12 mouse cellular contexts compared by ENCODE assay signal in genomic region chr19:5892735-5893134, GRCm38 (mm10). TPM values are rescaled to one million over a fixed set of nuclear protein-coding genes. Genes with fewer than 3 reads are reported as not detected.
DNase-seq lines count a peak whose midpoint lies in the region; ATAC-seq and TF ChIP-seq lines count a peak whose summit lies in the region.
"Had no signal": no experiment of that assay in that cellular context is flagged by ENCODE, and none has a peak within 500 bp of the region (broad histone marks: within the 10 kb centered on the region; RNA-seq: fewer than 3 reads in every experiment).

No protein-coding gene starts in this region.

- no peaks in the 10 kb centered on the region for H3K27me3 ChIP-seq in liver, embryonic 11.5 days (replicated peaks; ENCODE audit: control insufficient read depth, insufficient read depth, low read length)
- peaks cover 9% of the 10 kb centered on the region for H3K27me3 ChIP-seq in liver, postnatal 0 days (ENCODE audit: insufficient read depth, low read length)
- no peaks in the 10 kb centered on the region for H3K27me3 ChIP-seq in forebrain, embryonic 12.5 days
- no peaks in the 10 kb centered on the region for H3K27me3 ChIP-seq in limb, embryonic 12.5 days
- no peaks in the 10 kb centered on the region for H3K27me3 ChIP-seq in neural tube, embryonic 14.5 days (ENCODE audit: control insufficient read depth, insufficient read depth, low read length)

- H3K27ac ChIP-seq in liver, embryonic 11.5 days (ENCODE audit: low read depth, low read length): no peak overlapping the region
- H3K27ac ChIP-seq in liver, postnatal 0 days (ENCODE audit: low read depth): no peak overlapping the region
- no peak overlapping the region for H3K27ac ChIP-seq in forebrain, embryonic 12.5 days
- H3K27ac ChIP-seq in limb, embryonic 12.5 days: no peak overlapping the region
- no peak overlapping the region for H3K27ac ChIP-seq in neural tube, embryonic 14.5 days (ENCODE audit: low read depth, low read length)
- H3K27ac ChIP-seq: gastrocnemius, adult 2 months had no signal

- no peak for TF ChIP-seq EP300 in liver, postnatal 0 days (IDR thresholded peaks at IDR 0.05; ENCODE audit: low read depth)

- peak overlapping the region; percentile 92 for H3K4me2 ChIP-seq in liver, embryonic 11.5 days
- no peak overlapping the region; the same call in 1 of the 2 replicates for H3K4me2 ChIP-seq in liver, postnatal 0 days (ENCODE audit: low read depth, low read length)
- peak overlapping the region; percentile 80 for H3K4me2 ChIP-seq in forebrain, embryonic 12.5 days
- H3K4me2 ChIP-seq in limb, embryonic 12.5 days: peak overlapping the region; percentile 92
- H3K4me2 ChIP-seq in neural tube, embryonic 14.5 days (ENCODE audit: low read depth, low read length): peak overlapping the region; percentile 90

- no peak for ATAC-seq in liver, embryonic 11.5 days (replicated peaks; ENCODE audit: low FRiP score)
- ATAC-seq in liver, postnatal 0 days: no peak
- no peak for ATAC-seq in forebrain, embryonic 12.5 days (ENCODE audit: low FRiP score)
- no peak for ATAC-seq in limb, embryonic 12.5 days (ENCODE audit: insufficient number of reproducible peaks, insufficient read depth, low FRiP score, low TSS enrichment, low read depth)
- no peak for ATAC-seq in neural tube, embryonic 14.5 days (ENCODE audit: low read depth)

- WGBS in liver, embryonic 11.5 days: 89% methylated on average over 13 of the region's 13 CpGs
- 93% methylated on average over 13 of the region's 13 CpGs for WGBS in liver, postnatal 0 days (ENCODE audit: insufficient replicate concordance)
- WGBS in forebrain, embryonic 12.5 days: 91% methylated on average over 13 of the region's 13 CpGs
- 96% methylated on average over 13 of the region's 13 CpGs for WGBS in limb, embryonic 12.5 days
- 94% methylated on average over 13 of the region's 13 CpGs for WGBS in neural tube, embryonic 14.5 days

- H3K4me3 ChIP-seq in liver, embryonic 11.5 days (ENCODE audit: low read depth, low read length): peak overlapping the region; percentile 66; the same call in 1 of the 2 replicates
- H3K4me3 ChIP-seq in liver, postnatal 0 days (ENCODE audit: low read depth, low read length): no peak overlapping the region
- peak overlapping the region; percentile 70 for H3K4me3 ChIP-seq in forebrain, embryonic 12.5 days (replicated peaks)
- H3K4me3 ChIP-seq in limb, embryonic 12.5 days (replicated peaks): peak overlapping the region; percentile 67
- H3K4me3 ChIP-seq in neural tube, embryonic 14.5 days (ENCODE audit: low read depth, low read length): peak overlapping the region; percentile 73

- H3K4me1 ChIP-seq in liver, embryonic 11.5 days (replicated peaks; ENCODE audit: control insufficient read depth, insufficient read depth, low read length): peaks cover 8% of the 10 kb centered on the region
- H3K4me1 ChIP-seq in liver, postnatal 0 days (ENCODE audit: insufficient read depth): peaks cover 15% of the 10 kb centered on the region
- H3K4me1 ChIP-seq in forebrain, embryonic 12.5 days: peaks cover 21% of the 10 kb centered on the region
- peaks cover 17% of the 10 kb centered on the region for H3K4me1 ChIP-seq in limb, embryonic 12.5 days (replicated peaks)
- H3K4me1 ChIP-seq in neural tube, embryonic 14.5 days (ENCODE audit: control insufficient read depth, insufficient read depth, low read length): peaks cover 18% of the 10 kb centered on the region

- no peak for TF ChIP-seq CTCF in liver, postnatal 0 days (IDR thresholded peaks at IDR 0.05; ENCODE audit: low read depth)

- intact Hi-C loops in left cerebral cortex, postnatal 25 days (cut with DNase I): no loop called here

- peaks cover 17% of the 10 kb centered on the region for H3K36me3 ChIP-seq in liver, embryonic 11.5 days (ENCODE audit: control insufficient read depth, insufficient read depth, low read length)
- H3K36me3 ChIP-seq in liver, postnatal 0 days (replicated peaks; ENCODE audit: insufficient read depth, low read length): peaks cover 6% of the 10 kb centered on the region
- H3K36me3 ChIP-seq in forebrain, embryonic 12.5 days (replicated peaks): peaks cover 40% of the 10 kb centered on the region
- peaks cover 39% of the 10 kb centered on the region for H3K36me3 ChIP-seq in limb, embryonic 12.5 days
- 0 out of 2 replicates have a peak, but pooled peaks cover 3% of the 10 kb centered on the region for H3K36me3 ChIP-seq in neural tube, embryonic 14.5 days (ENCODE audit: control insufficient read depth, insufficient read depth, low read length)

- DNase-seq in liver, embryonic 11.5 days (ENCODE audit: low spot score): no peak
- no peak for DNase-seq in liver, postnatal 0 days
- no peak for DNase-seq in adrenal gland, adult 18-20 months (ENCODE audit: low spot score in 2 of 2)
- no peak for DNase-seq in thymus, postnatal 14 days
- DNase-seq in left cerebral cortex, postnatal 25 days (ENCODE audit: low spot score in 2 of 2): no peak
- DNase-seq: cerebellum, adult 11-12 months; gastrocnemius, adult 2 months; kidney, postnatal 25 days; retina, postnatal 1 day had no signal

- H3K9me3 ChIP-seq in liver, embryonic 11.5 days (ENCODE audit: control insufficient read depth, low read length): no peaks in the 10 kb centered on the region
- no peaks in the 10 kb centered on the region for H3K9me3 ChIP-seq in liver, postnatal 0 days (ENCODE audit: low read length)
- H3K9me3 ChIP-seq in forebrain, embryonic 12.5 days: no peaks in the 10 kb centered on the region
- no peaks in the 10 kb centered on the region for H3K9me3 ChIP-seq in limb, embryonic 12.5 days
- no peaks in the 10 kb centered on the region for H3K9me3 ChIP-seq in neural tube, embryonic 14.5 days (ENCODE audit: control insufficient read depth, low read length)

- no peak overlapping the region for H3K9ac ChIP-seq in liver, embryonic 11.5 days (ENCODE audit: low read depth, low read length)
- no peak overlapping the region for H3K9ac ChIP-seq in liver, postnatal 0 days (replicated peaks)
- peak overlapping the region; percentile 94; the same call in 1 of the 2 replicates for H3K9ac ChIP-seq in forebrain, embryonic 12.5 days
- H3K9ac ChIP-seq in limb, embryonic 12.5 days (replicated peaks): peak overlapping the region; percentile 90
- peak overlapping the region; percentile 87 for H3K9ac ChIP-seq in neural tube, embryonic 14.5 days (replicated peaks; ENCODE audit: low read depth, low read length)

RNA-seq across cellular contexts. Expression of gene Tigd3, which starts 1.2 kb away (rescaled TPM):
- 3.9 and 4.2 TPM in 2 replicates for polyA plus RNA-seq in liver, embryonic 11.5 days (2014; fragmentation: Nextera tagmentation; extraction: Ambion mirVana)
- polyA plus RNA-seq in liver, postnatal 0 days (2015; fragmentation: Nextera tagmentation; extraction: Ambion mirVana): 1.5 and 1.7 TPM in 2 replicates
- polyA plus RNA-seq in forebrain, embryonic 12.5 days (2016; fragmentation: Nextera tagmentation; extraction: Ambion mirVana): 11.1 and 12.8 TPM in 2 replicates
- 5.5 and 6.6 TPM in 2 replicates for polyA plus RNA-seq in limb, embryonic 12.5 days (2016; fragmentation: Nextera tagmentation; extraction: Ambion mirVana)
- polyA plus RNA-seq in neural tube, embryonic 14.5 days (2014; fragmentation: Nextera tagmentation; extraction: Ambion mirVana): 11.4 and 12.8 TPM in 2 replicates
- 1 to 10 TPM in 1 of 2 experiments, under 1 TPM in 1; 0.90 to 1.1 TPM for total RNA-seq in adrenal gland, adult 18-20 months (2021)
- total RNA-seq in left cerebral cortex, postnatal 25 days (2021): 1 to 10 TPM; 4.5 to 5.5 TPM

RNA-seq across cellular contexts. Expression of gene Slc25a45, which starts 15.1 kb away (rescaled TPM):
- polyA plus RNA-seq in liver, embryonic 11.5 days (2014; fragmentation: Nextera tagmentation; extraction: Ambion mirVana): 7.5 and 8.2 TPM in 2 replicates
- polyA plus RNA-seq in liver, postnatal 0 days (2015; fragmentation: Nextera tagmentation; extraction: Ambion mirVana): 8.4 and 9.1 TPM in 2 replicates
- 1.3 and 1.8 TPM in 2 replicates for polyA plus RNA-seq in forebrain, embryonic 12.5 days (2016; fragmentation: Nextera tagmentation; extraction: Ambion mirVana)
- polyA plus RNA-seq in limb, embryonic 12.5 days (2016; fragmentation: Nextera tagmentation; extraction: Ambion mirVana): 1.2 and 2.1 TPM in 2 replicates
- 0.59 and 1.3 TPM in 2 replicates for polyA plus RNA-seq in neural tube, embryonic 14.5 days (2014; fragmentation: Nextera tagmentation; extraction: Ambion mirVana)
- total RNA-seq in adrenal gland, adult 18-20 months (2021): 10 to 100 TPM in 1 of 2 experiments, 1 to 10 TPM in 1; 4.9 to 19.0 TPM
- 1 to 10 TPM; 2.5 to 3.0 TPM for total RNA-seq in left cerebral cortex, postnatal 25 days (2021)

RNA-seq across cellular contexts. Expression of gene Frmd8, which starts 17.7 kb away (rescaled TPM):
- polyA plus RNA-seq in liver, embryonic 11.5 days (2014; fragmentation: Nextera tagmentation; extraction: Ambion mirVana): 26.8 and 27.9 TPM in 2 replicates
- 8.5 and 9.0 TPM in 2 replicates for polyA plus RNA-seq in liver, postnatal 0 days (2015; fragmentation: Nextera tagmentation; extraction: Ambion mirVana)
- 25.6 and 25.9 TPM in 2 replicates for polyA plus RNA-seq in forebrain, embryonic 12.5 days (2016; fragmentation: Nextera tagmentation; extraction: Ambion mirVana)
- polyA plus RNA-seq in limb, embryonic 12.5 days (2016; fragmentation: Nextera tagmentation; extraction: Ambion mirVana): 37.2 and 41.4 TPM in 2 replicates
- 9.4 and 12.7 TPM in 2 replicates for polyA plus RNA-seq in neural tube, embryonic 14.5 days (2014; fragmentation: Nextera tagmentation; extraction: Ambion mirVana)
- total RNA-seq in adrenal gland, adult 18-20 months (2021): 10 to 100 TPM; 21.1 to 42.8 TPM
- total RNA-seq in left cerebral cortex, postnatal 25 days (2021): 10 to 100 TPM in 1 of 2 experiments, 1 to 10 TPM in 1; 9.5 to 14.6 TPM

RNA-seq across cellular contexts. Expression of gene Dpf2, which starts 20.1 kb away (rescaled TPM):
- 119 and 127 TPM in 2 replicates for polyA plus RNA-seq in liver, embryonic 11.5 days (2014; fragmentation: Nextera tagmentation; extraction: Ambion mirVana)
- 28.1 and 32.6 TPM in 2 replicates for polyA plus RNA-seq in liver, postnatal 0 days (2015; fragmentation: Nextera tagmentation; extraction: Ambion mirVana)
- polyA plus RNA-seq in forebrain, embryonic 12.5 days (2016; fragmentation: Nextera tagmentation; extraction: Ambion mirVana): 184 and 203 TPM in 2 replicates
- 192 and 199 TPM in 2 replicates for polyA plus RNA-seq in limb, embryonic 12.5 days (2016; fragmentation: Nextera tagmentation; extraction: Ambion mirVana)
- polyA plus RNA-seq in neural tube, embryonic 14.5 days (2014; fragmentation: Nextera tagmentation; extraction: Ambion mirVana): 85.3 and 102 TPM in 2 replicates
- total RNA-seq in adrenal gland, adult 18-20 months (2021): 100 to 1,000 TPM; 111 to 129 TPM
- total RNA-seq in left cerebral cortex, postnatal 25 days (2021): 10 to 100 TPM; 84.1 to 96.1 TPM

RNA-seq across cellular contexts. Expression of gene Cdc42ep2, which starts 31.9 kb away (rescaled TPM):
- 5.1 TPM in 2 replicates for polyA plus RNA-seq in liver, embryonic 11.5 days (2014; fragmentation: Nextera tagmentation; extraction: Ambion mirVana)
- polyA plus RNA-seq in liver, postnatal 0 days (2015; fragmentation: Nextera tagmentation; extraction: Ambion mirVana): 3.0 TPM in 2 replicates
- polyA plus RNA-seq in forebrain, embryonic 12.5 days (2016; fragmentation: Nextera tagmentation; extraction: Ambion mirVana): 2.2 TPM in 2 replicates
- polyA plus RNA-seq in limb, embryonic 12.5 days (2016; fragmentation: Nextera tagmentation; extraction: Ambion mirVana): 2.7 and 3.0 TPM in 2 replicates
- polyA plus RNA-seq in neural tube, embryonic 14.5 days (2014; fragmentation: Nextera tagmentation; extraction: Ambion mirVana): 16.7 and 17.4 TPM in 2 replicates
- 1 to 10 TPM; 5.2 to 8.0 TPM for total RNA-seq in adrenal gland, adult 18-20 months (2021)
- 1 to 10 TPM; 6.2 to 6.6 TPM for total RNA-seq in left cerebral cortex, postnatal 25 days (2021)

Comparison
In these comparisons a context has a peak if more than half of its experiments do, and no peak if none do; other contexts are left out.
1. H3K9ac ChIP-seq: peak in forebrain, embryonic 12.5 days (single experiment), limb, embryonic 12.5 days (single experiment) and neural tube, embryonic 14.5 days (single experiment); none in liver, embryonic 11.5 days (single experiment) and liver, postnatal 0 days (single experiment).